Mouse (Mus musculus): ENCODE measurements around the gene Btbd11.

GRCm38 (mm10) chr10:85469341-85469740 is 82.7 kb downstream of the Btbd11 start:
- no peak for TF ChIP-seq CTCF (IDR thresholded peaks at IDR 0.05; ENCODE audit: low read depth, low read length)
- TF ChIP-seq POLR2A (IDR thresholded peaks at IDR 0.05; ENCODE audit: insufficient read depth, low read length), result no peak
- TF ChIP-seq EP300 (IDR thresholded peaks at IDR 0.05; ENCODE audit: insufficient read depth, low read depth, low read length), result no peak
